Mouse (Mus musculus): ENCODE measurements around the gene Fblim1. TPM values are rescaled to one million over a fixed set of nuclear protein-coding genes. Genes with fewer than 3 reads are reported as not detected.

Fblim1 gene
- total and polyA plus RNA-seq, 3 experiments = 0.07 to 1.2 (median 0.17) TPM

DNA sequence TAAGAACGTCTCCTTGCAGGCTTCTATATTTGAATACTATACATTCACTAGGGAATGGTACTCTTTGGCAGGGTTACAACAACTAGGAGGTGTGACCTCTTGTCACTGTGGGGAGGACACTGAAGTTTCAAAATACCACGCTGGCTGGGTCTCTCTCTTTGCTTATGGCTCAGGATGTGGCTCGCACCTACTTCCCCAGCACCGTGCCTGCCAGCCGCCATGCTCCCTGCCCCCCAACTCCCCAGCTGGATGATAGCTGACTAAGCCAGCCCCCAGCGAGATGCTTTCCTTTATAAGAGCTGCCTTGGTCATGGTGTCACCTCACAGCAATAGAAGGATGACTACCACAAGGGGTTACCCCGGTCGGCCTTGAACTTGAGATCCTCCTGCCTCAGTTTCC is 47.1 kb upstream of the Fblim1 start:
- Histone ChIP-seq H3K27me3 (replicated peaks) (no peaks in the 10 kb centered on the region), H3K4me3 (replicated peaks in 1 of 3; ENCODE audit: low read depth in 2 of 3, low read length in 2 of 3, poor library complexity in 1 of 3) (no peak overlapping the region), H3K9me3 (replicated peaks; ENCODE audit: low read length) (no peaks in the 10 kb centered on the region), H3K27ac (ENCODE audit: insufficient read depth, low read depth) (no peak overlapping the region), H3K9ac (ENCODE audit: insufficient read depth, low read depth) (no peak overlapping the region), H3K36me3 (replicated peaks in 1 of 2; ENCODE audit: control insufficient read depth in 1 of 2, insufficient read depth in 1 of 2, low read length in 1 of 2) (peaks cover 22 to 70% of the 10 kb centered on the region in 2 experiments), H3K4me2 (ENCODE audit: insufficient read depth, low read depth, poor library complexity, severe bottlenecking) (no peak overlapping the region), H3K4me1 (ENCODE audit: control insufficient read depth in 1 of 2, insufficient read depth in 2 of 2) (peaks cover 4 to 57% of the 10 kb centered on the region in 2 experiments; a peak in 3 of 4 replicates), H3K79me2 (replicated peaks; ENCODE audit: control insufficient read depth, extremely low read depth, insufficient read depth, poor library complexity, severe bottlenecking) (peaks cover 6% of the 10 kb centered on the region; the same call in 1 of the 2 replicates)
- TF ChIP-seq SMC3 (IDR thresholded peaks at IDR 0.05; ENCODE audit: low read depth, low read length) (no peak), UBTF (IDR thresholded peaks at IDR 0.05; ENCODE audit: low read depth, low read length) (no peak), EP300 (IDR thresholded peaks at IDR 0.05; ENCODE audit: low read length) (no peak), MAZ (IDR thresholded peaks at IDR 0.05; ENCODE audit: low read depth, low read length) (no peak), ZMIZ1 (IDR thresholded peaks at IDR 0.05; ENCODE audit: low read depth, low read length) (no peak), ZKSCAN1 (IDR thresholded peaks at IDR 0.05; ENCODE audit: borderline replicate concordance, low read depth, low read length) (no peak), ETS1 (conservative IDR thresholded peaks at IDR 0.05; ENCODE audit: low read depth, low read length) (no peak), RAD21 (IDR thresholded peaks at IDR 0.05; ENCODE audit: low read depth, low read length) (no peak), CHD2 (IDR thresholded peaks at IDR 0.05; ENCODE audit: low read length) (no peak)
- no peak for DNase-seq (ENCODE audit: extremely low read depth)
- dilution Hi-C loops (cut with MboI; ENCODE audit: extremely low pct_ligation_motif_present, extremely low pct_unique_long_range_greater_than_20kb, low sequenced_read_pairs) = no loop called here
- in situ Hi-C loops (cut with MboI; ENCODE audit: low pct_ligation_motif_present, low pct_unique_long_range_greater_than_20kb, low sequenced_read_pairs) = no loop called here

DNA sequence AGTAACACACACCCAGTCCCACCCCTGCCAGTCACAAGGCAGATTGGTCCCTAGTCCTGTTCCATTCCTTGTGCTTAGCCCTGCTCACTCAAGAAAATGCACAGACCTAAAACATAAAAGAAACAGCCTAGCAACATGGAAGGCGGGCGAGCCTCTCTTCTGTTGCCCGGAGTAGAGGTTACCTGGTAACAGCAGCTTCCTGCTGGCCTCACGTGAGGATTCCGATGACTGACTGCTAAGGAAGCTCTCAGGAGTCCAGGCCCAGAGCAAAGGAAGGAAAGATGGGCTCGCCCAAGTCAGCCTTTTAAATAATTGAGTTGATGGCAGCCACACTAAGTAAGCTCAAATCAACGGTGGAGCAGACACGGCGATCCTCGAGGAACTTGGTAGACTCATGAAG is 46.0 kb upstream of the Fblim1 start:
- peaks cover 6% of the 10 kb centered on the region; the same call in 1 of the 2 replicates for H3K79me2 ChIP-seq (replicated peaks; ENCODE audit: control insufficient read depth, extremely low read depth, insufficient read depth, poor library complexity, severe bottlenecking)
- H3K4me1 ChIP-seq (ENCODE audit: control insufficient read depth in 1 of 2, insufficient read depth in 2 of 2) = peaks cover 4 to 48% of the 10 kb centered on the region in 2 experiments; a peak in 3 of 4 replicates
- dilution Hi-C loops (cut with MboI; ENCODE audit: extremely low pct_ligation_motif_present, extremely low pct_unique_long_range_greater_than_20kb, low sequenced_read_pairs) = no loop called here
- no peak overlapping the region for H3K4me3 ChIP-seq (replicated peaks in 1 of 3; ENCODE audit: low read depth in 2 of 3, low read length in 2 of 3, poor library complexity in 1 of 3)
- DNase-seq (ENCODE audit: extremely low read depth) = no peak
- in situ Hi-C loops (cut with MboI; ENCODE audit: low pct_ligation_motif_present, low pct_unique_long_range_greater_than_20kb, low sequenced_read_pairs) = no loop called here
- no peak overlapping the region for H3K9ac ChIP-seq (ENCODE audit: insufficient read depth, low read depth)
- no peak overlapping the region for H3K4me2 ChIP-seq (ENCODE audit: insufficient read depth, low read depth, poor library complexity, severe bottlenecking)
- TF ChIP-seq MAFK (IDR thresholded peaks at IDR 0.05; ENCODE audit: insufficient replicate concordance, low read length) = no peak
- TF ChIP-seq E2F4 (IDR thresholded peaks at IDR 0.05; ENCODE audit: insufficient replicate concordance, low read depth, low read length) = no peak
- TF ChIP-seq SIN3A (IDR thresholded peaks at IDR 0.05; ENCODE audit: low read length) = no peak
- no peak for TF ChIP-seq SMC3 (IDR thresholded peaks at IDR 0.05; ENCODE audit: low read depth, low read length)
- no peak for TF ChIP-seq GABPA (IDR thresholded peaks at IDR 0.05; ENCODE audit: insufficient replicate concordance, low read depth, low read length)
- TF ChIP-seq MAX (IDR thresholded peaks at IDR 0.05; ENCODE audit: low read length) = no peak
- TF ChIP-seq USF2 (conservative IDR thresholded peaks at IDR 0.05; ENCODE audit: low read depth, low read length) = no peak
- TF ChIP-seq UBTF (IDR thresholded peaks at IDR 0.05; ENCODE audit: low read depth, low read length) = no peak
- no peak for TF ChIP-seq JUN (IDR thresholded peaks at IDR 0.05; ENCODE audit: insufficient read depth, low read depth, low read length)
- TF ChIP-seq ZC3H11A (IDR thresholded peaks at IDR 0.05; ENCODE audit: low read depth, low read length) = no peak
- TF ChIP-seq CHD1 (IDR thresholded peaks at IDR 0.05; ENCODE audit: low read depth, low read length) = no peak
- no peak for TF ChIP-seq CHD2 (IDR thresholded peaks at IDR 0.05; ENCODE audit: low read length)
- no peak for TF ChIP-seq ETS1 (conservative IDR thresholded peaks at IDR 0.05; ENCODE audit: low read depth, low read length)
- H3K27me3 ChIP-seq (replicated peaks) = no peaks in the 10 kb centered on the region
- no peaks in the 10 kb centered on the region for H3K9me3 ChIP-seq (replicated peaks; ENCODE audit: low read length)
- H3K36me3 ChIP-seq (replicated peaks in 1 of 2; ENCODE audit: control insufficient read depth in 1 of 2, insufficient read depth in 1 of 2, low read length in 1 of 2) = peaks cover 19 to 69% of the 10 kb centered on the region in 2 experiments
- no peak overlapping the region for H3K27ac ChIP-seq (ENCODE audit: insufficient read depth, low read depth)
